Mouse (Mus musculus): ENCODE results near the gene Abcb11. TPM values are rescaled to one million over a fixed set of nuclear protein-coding genes. Genes with fewer than 3 reads are reported as not detected.

The Abcb11 gene
- polyA plus RNA-seq, 1 experiment from 2014 or later = 0.11 TPM

Other genes starting within 250 kb of the Abcb11 start
- 2.4 and 2.9 TPM in 2 replicates for gene Nostrin, start 206.8 kb downstream of the Abcb11 start, polyA plus RNA-seq (2015; fragmentation: Nextera tagmentation; extraction: Ambion mirVana)
- gene Spc25, start 136.4 kb downstream of the Abcb11 start, polyA plus RNA-seq (2015; fragmentation: Nextera tagmentation; extraction: Ambion mirVana) = 132 and 144 TPM in 2 replicates
- gene G6pc2, start 131.5 kb downstream of the Abcb11 start, polyA plus RNA-seq (2015; fragmentation: Nextera tagmentation; extraction: Ambion mirVana) = not detected in 2 replicates
- 0.04 TPM in 1 of 2 replicates, not detected in the other for gene Dhrs9, start 37.8 kb upstream of the Abcb11 start, polyA plus RNA-seq (2015; fragmentation: Nextera tagmentation; extraction: Ambion mirVana)
- gene Lrp2, start 243.4 kb upstream of the Abcb11 start, polyA plus RNA-seq (2015; fragmentation: Nextera tagmentation; extraction: Ambion mirVana) = 0.45 and 0.57 TPM in 2 replicates